Mouse (Mus musculus): ENCODE measurements around the gene Gm3173. TPM values are rescaled to one million over a fixed set of nuclear protein-coding genes. Genes with fewer than 3 reads are reported as not detected.
"Not testable (repeated sequence)": the region's sequence is repeated elsewhere in the genome, so short reads cannot be mapped to it uniquely, and the experiment has no call there.

Gene Gm3173
- not detected in 2 replicates for polyA plus RNA-seq (2014; fragmentation: Nextera tagmentation; extraction: Ambion mirVana)

GRCm38 (mm10) chr14:4430692-4431091 lies at the start of gene Gm3173:
Gene Gm3173, plus strand, starts transcription at chr14:4430992.
- not testable (repeated sequence) for ATAC-seq (ENCODE audit: low read depth); H3K4me1 ChIP-seq (ENCODE audit: control insufficient read depth, insufficient read depth, low read length); DNase-seq (ENCODE audit: low spot score); H3K4me3 ChIP-seq (ENCODE audit: low read depth, low read length); H3K9ac ChIP-seq (ENCODE audit: low read depth, low read length); H3K36me3 ChIP-seq (ENCODE audit: control insufficient read depth, insufficient read depth, low read length); H3K27me3 ChIP-seq (replicated peaks; ENCODE audit: control insufficient read depth, insufficient read depth, low read length); H3K4me2 ChIP-seq (ENCODE audit: low read depth, low read length); H3K27ac ChIP-seq (replicated peaks; ENCODE audit: low read depth, low read length); H3K9me3 ChIP-seq (ENCODE audit: control insufficient read depth, low read length)

GRCm38 (mm10) chr14:4385606-4386005 lies 45.2 kb upstream of the Gm3173 start:
- not testable (repeated sequence) for H3K4me1 ChIP-seq (ENCODE audit: control insufficient read depth, insufficient read depth, low read length); H3K9ac ChIP-seq (ENCODE audit: low read depth, low read length); H3K4me2 ChIP-seq (ENCODE audit: low read depth, low read length); ATAC-seq (ENCODE audit: low read depth); H3K27ac ChIP-seq (replicated peaks; ENCODE audit: low read depth, low read length); H3K4me3 ChIP-seq (ENCODE audit: low read depth, low read length); H3K36me3 ChIP-seq (ENCODE audit: control insufficient read depth, insufficient read depth, low read length); DNase-seq (ENCODE audit: low spot score); H3K27me3 ChIP-seq (replicated peaks; ENCODE audit: control insufficient read depth, insufficient read depth, low read length); H3K9me3 ChIP-seq (ENCODE audit: control insufficient read depth, low read length)

GRCm38 (mm10) chr14:4392841-4393530 lies 37.8 kb upstream of the Gm3173 start:
- not testable (repeated sequence) for H3K9ac ChIP-seq (ENCODE audit: low read depth, low read length); DNase-seq (ENCODE audit: low spot score); H3K27ac ChIP-seq (replicated peaks; ENCODE audit: low read depth, low read length); H3K36me3 ChIP-seq (ENCODE audit: control insufficient read depth, insufficient read depth, low read length); H3K9me3 ChIP-seq (ENCODE audit: control insufficient read depth, low read length); ATAC-seq (ENCODE audit: low read depth); H3K4me2 ChIP-seq (ENCODE audit: low read depth, low read length); H3K4me3 ChIP-seq (ENCODE audit: low read depth, low read length); H3K27me3 ChIP-seq (replicated peaks; ENCODE audit: control insufficient read depth, insufficient read depth, low read length); H3K4me1 ChIP-seq (ENCODE audit: control insufficient read depth, insufficient read depth, low read length)
- WGBS = 80% methylated on average over 1 of the region's 6 CpGs

GRCm38 (mm10) chr14:4397226-4397625 lies 33.6 kb upstream of the Gm3173 start, which contains the start of gene Gm3159:
Gene Gm3159, plus strand, starts transcription at chr14:4397526.
- H3K9me3 ChIP-seq (ENCODE audit: control insufficient read depth, low read length); H3K4me2 ChIP-seq (ENCODE audit: low read depth, low read length); DNase-seq (ENCODE audit: low spot score); ATAC-seq (ENCODE audit: low read depth); H3K27me3 ChIP-seq (replicated peaks; ENCODE audit: control insufficient read depth, insufficient read depth, low read length); H3K27ac ChIP-seq (replicated peaks; ENCODE audit: low read depth, low read length); H3K4me1 ChIP-seq (ENCODE audit: control insufficient read depth, insufficient read depth, low read length); H3K4me3 ChIP-seq (ENCODE audit: low read depth, low read length); H3K9ac ChIP-seq (ENCODE audit: low read depth, low read length); H3K36me3 ChIP-seq (ENCODE audit: control insufficient read depth, insufficient read depth, low read length): not testable (repeated sequence)
- WGBS = 71% methylated on average over 1 of the region's 3 CpGs

- ATAC-seq (ENCODE audit: low read depth); DNase-seq (ENCODE audit: low spot score); H3K27me3 ChIP-seq (replicated peaks; ENCODE audit: control insufficient read depth, insufficient read depth, low read length); H3K27ac ChIP-seq (replicated peaks; ENCODE audit: low read depth, low read length); H3K4me1 ChIP-seq (ENCODE audit: control insufficient read depth, insufficient read depth, low read length); H3K36me3 ChIP-seq (ENCODE audit: control insufficient read depth, insufficient read depth, low read length); H3K9ac ChIP-seq (ENCODE audit: low read depth, low read length); H3K4me3 ChIP-seq (ENCODE audit: low read depth, low read length); H3K4me2 ChIP-seq (ENCODE audit: low read depth, low read length); H3K9me3 ChIP-seq (ENCODE audit: control insufficient read depth, low read length): not testable (repeated sequence)
Measured at GRCm38 (mm10) chr14:4398624-4399023, 32.2 kb upstream of the Gm3173 start.

GRCm38 (mm10) chr14:4400115-4400789 lies 30.5 kb upstream of the Gm3173 start:
- DNase-seq (ENCODE audit: low spot score); H3K4me2 ChIP-seq (ENCODE audit: low read depth, low read length); H3K9ac ChIP-seq (ENCODE audit: low read depth, low read length); H3K4me1 ChIP-seq (ENCODE audit: control insufficient read depth, insufficient read depth, low read length); H3K4me3 ChIP-seq (ENCODE audit: low read depth, low read length); H3K36me3 ChIP-seq (ENCODE audit: control insufficient read depth, insufficient read depth, low read length); H3K27me3 ChIP-seq (replicated peaks; ENCODE audit: control insufficient read depth, insufficient read depth, low read length); H3K27ac ChIP-seq (replicated peaks; ENCODE audit: low read depth, low read length); ATAC-seq (ENCODE audit: low read depth); H3K9me3 ChIP-seq (ENCODE audit: control insufficient read depth, low read length): not testable (repeated sequence)
- 84% methylated on average over 5 of the region's 5 CpGs for WGBS

- H3K4me1 ChIP-seq (ENCODE audit: control insufficient read depth, insufficient read depth, low read length); H3K4me2 ChIP-seq (ENCODE audit: low read depth, low read length); H3K9me3 ChIP-seq (ENCODE audit: control insufficient read depth, low read length); H3K9ac ChIP-seq (ENCODE audit: low read depth, low read length); H3K4me3 ChIP-seq (ENCODE audit: low read depth, low read length); H3K27ac ChIP-seq (replicated peaks; ENCODE audit: low read depth, low read length); ATAC-seq (ENCODE audit: low read depth); H3K36me3 ChIP-seq (ENCODE audit: control insufficient read depth, insufficient read depth, low read length); DNase-seq (ENCODE audit: low spot score); H3K27me3 ChIP-seq (replicated peaks; ENCODE audit: control insufficient read depth, insufficient read depth, low read length): not testable (repeated sequence)
- WGBS = 79% methylated on average over 4 of the region's 5 CpGs
Measured at GRCm38 (mm10) chr14:4401245-4401644, 29.5 kb upstream of the Gm3173 start.

- H3K36me3 ChIP-seq (ENCODE audit: control insufficient read depth, insufficient read depth, low read length); ATAC-seq (ENCODE audit: low read depth); DNase-seq (ENCODE audit: low spot score): not testable (repeated sequence)
Measured at GRCm38 (mm10) chr14:4403840-4404239, 27.0 kb upstream of the Gm3173 start.

GRCm38 (mm10) chr14:4409939-4410338 lies 20.9 kb upstream of the Gm3173 start:
- not testable (repeated sequence) for H3K27me3 ChIP-seq (replicated peaks; ENCODE audit: control insufficient read depth, insufficient read depth, low read length); H3K4me3 ChIP-seq (ENCODE audit: low read depth, low read length); DNase-seq (ENCODE audit: low spot score); ATAC-seq (ENCODE audit: low read depth); H3K9me3 ChIP-seq (ENCODE audit: control insufficient read depth, low read length); H3K4me2 ChIP-seq (ENCODE audit: low read depth, low read length); H3K9ac ChIP-seq (ENCODE audit: low read depth, low read length); H3K4me1 ChIP-seq (ENCODE audit: control insufficient read depth, insufficient read depth, low read length); H3K36me3 ChIP-seq (ENCODE audit: control insufficient read depth, insufficient read depth, low read length); H3K27ac ChIP-seq (replicated peaks; ENCODE audit: low read depth, low read length)
- WGBS = 57% methylated on average over 1 of the region's 1 CpGs

More at GRCm38 (mm10) chr14:4403840-4404239, 27.0 kb upstream of the Gm3173 start:
- not testable (repeated sequence) for H3K27ac ChIP-seq (replicated peaks; ENCODE audit: low read depth, low read length); H3K9ac ChIP-seq (ENCODE audit: low read depth, low read length); H3K4me2 ChIP-seq (ENCODE audit: low read depth, low read length); H3K9me3 ChIP-seq (ENCODE audit: control insufficient read depth, low read length); H3K27me3 ChIP-seq (replicated peaks; ENCODE audit: control insufficient read depth, insufficient read depth, low read length); H3K4me3 ChIP-seq (ENCODE audit: low read depth, low read length); H3K4me1 ChIP-seq (ENCODE audit: control insufficient read depth, insufficient read depth, low read length)
